Mouse (Mus musculus) gastrocnemius, adult 8-10 months (tissue): Measurements from ENCODE around the gene Ddb2. TPM values are rescaled to one million over a fixed set of nuclear protein-coding genes. Genes with fewer than 3 reads are reported as not detected.

ENCODE experiments used
- DNase-seq, 2 experiments: peaks; one replicate each; pipeline ENCODE4 v3.0.0; 2022; ENCODE audit warnings: low spot score in 2 of 2
- total RNA-seq, 4 experiments: library from RNA; stranded (reverse); gene quantifications; 2 replicates each; pipeline ENCODE4 v1.2.4; 2022

Gene Ddb2
- total RNA-seq, 4 experiments from 2014 or later, result 1.2 to 3.5 (median 2.0) TPM

DNA sequence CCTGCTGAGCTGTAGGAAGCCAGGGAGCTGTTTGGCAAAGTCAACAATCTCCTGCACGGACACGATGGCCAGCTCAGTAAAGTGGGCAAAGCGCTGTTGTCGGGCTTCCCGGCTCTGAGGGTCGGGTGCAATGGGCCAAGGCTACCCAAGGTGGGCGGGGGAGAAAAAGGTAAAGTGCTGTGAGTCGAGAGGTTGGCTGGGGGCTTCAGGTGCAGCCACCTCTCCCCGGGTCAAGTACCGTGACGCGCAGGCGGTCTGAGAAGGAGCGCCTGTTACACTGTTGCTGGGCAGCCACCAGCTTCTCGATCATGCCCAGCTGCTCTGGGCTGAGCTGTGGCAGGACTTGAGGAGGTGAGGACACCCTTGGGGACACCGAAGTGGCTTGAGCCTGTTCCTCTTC is 46.3 kb downstream of the Ddb2 start:
- no peak for DNase-seq

DNA sequence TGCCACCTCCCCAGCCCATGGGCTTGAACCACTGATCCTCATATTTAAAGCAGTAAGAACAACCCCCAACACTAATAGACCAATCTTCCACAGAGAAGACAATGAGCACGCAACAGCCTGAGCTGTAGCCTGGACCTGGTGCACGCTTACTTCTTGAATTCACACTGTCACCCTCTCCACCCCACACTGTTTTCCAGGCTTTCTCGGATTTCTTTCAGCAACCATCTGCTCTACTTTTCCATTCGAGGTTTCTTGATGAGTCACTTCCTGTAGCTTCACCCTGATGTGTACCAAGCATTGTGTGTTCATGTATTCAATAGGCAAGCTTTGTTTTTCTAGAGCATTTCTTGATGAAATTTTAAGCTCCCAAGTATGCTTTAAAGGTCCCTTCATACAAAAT is 49.4 kb downstream of the Ddb2 start:
- no peak for DNase-seq

DNA sequence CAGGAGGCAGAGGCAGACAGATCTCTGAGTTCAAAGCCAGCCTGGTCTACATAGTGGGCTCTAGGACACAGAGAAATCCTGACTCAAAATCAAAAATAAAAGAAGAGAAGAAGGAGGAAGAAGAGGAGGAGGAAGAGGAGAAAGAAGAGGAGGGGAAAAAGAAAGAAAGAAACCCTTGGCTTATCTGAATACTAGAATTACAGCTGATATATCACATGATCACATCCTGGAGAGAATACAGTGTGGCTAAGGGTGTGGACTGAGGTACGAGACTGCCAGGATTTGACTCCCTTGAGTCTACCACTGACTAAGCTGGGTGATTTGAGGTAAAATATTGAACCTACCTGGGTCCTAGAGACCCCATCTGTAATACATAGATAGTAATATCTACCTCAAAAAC is 50.6 kb downstream of the Ddb2 start:
- no peak for DNase-seq

DNA sequence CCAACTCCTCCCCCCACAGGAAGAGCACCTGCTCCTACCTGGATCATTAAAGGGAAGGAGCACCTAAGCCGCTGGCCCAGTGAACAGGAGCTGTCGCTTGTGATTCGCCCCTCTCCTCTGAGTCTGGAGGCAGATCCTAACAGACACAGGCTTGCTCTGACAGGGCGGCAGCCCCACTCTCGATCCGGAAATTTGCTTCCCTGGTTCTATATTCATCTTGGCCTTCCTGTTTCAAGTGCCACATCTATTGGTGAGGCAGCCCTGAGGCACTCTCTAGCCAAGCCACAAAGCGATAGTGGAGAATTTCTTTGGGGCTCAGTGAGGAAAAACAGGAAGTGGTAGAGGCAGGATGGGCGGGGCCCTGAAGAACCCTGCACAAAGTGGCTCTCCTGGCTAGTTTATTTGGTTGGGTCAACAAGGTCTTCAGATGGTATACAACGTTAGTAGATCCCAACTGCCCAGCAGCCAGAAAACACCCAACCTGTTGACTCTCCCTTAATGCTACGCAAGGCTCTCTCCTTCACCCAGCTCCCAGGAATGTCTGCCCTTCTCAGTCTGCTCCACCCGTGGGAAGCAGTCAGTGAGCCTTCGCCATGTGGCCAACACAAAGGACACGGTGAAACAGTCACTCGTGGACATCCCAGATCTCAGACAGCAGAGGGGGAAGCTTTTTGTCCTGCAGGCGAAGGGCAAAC is 52.9 kb downstream of the Ddb2 start, which contains the start of gene Madd:
TSS of gene Madd (minus strand) at position 127 of the 695 bp plus-strand sequence.
- no peak for DNase-seq

DNA sequence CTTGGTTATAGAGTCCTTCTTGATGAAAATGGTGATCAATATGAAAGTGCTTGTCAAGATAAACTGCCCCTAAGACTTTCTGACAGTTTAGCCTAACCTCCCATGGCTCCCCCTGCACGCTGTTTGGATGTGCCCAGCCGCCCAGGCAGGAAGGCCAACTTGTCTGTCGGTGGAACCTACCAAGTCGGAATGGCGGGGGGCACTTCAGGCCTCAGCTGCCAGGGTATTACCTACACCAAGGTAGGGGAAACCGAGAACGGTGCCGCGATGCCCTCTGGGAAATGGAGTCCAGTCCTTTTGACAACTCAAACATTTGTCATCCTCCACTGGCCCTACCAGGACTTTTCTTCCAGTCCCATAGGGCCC is 53.7 kb downstream of the Ddb2 start:
- DNase-seq, result peak; percentile 79 to 81

DNA sequence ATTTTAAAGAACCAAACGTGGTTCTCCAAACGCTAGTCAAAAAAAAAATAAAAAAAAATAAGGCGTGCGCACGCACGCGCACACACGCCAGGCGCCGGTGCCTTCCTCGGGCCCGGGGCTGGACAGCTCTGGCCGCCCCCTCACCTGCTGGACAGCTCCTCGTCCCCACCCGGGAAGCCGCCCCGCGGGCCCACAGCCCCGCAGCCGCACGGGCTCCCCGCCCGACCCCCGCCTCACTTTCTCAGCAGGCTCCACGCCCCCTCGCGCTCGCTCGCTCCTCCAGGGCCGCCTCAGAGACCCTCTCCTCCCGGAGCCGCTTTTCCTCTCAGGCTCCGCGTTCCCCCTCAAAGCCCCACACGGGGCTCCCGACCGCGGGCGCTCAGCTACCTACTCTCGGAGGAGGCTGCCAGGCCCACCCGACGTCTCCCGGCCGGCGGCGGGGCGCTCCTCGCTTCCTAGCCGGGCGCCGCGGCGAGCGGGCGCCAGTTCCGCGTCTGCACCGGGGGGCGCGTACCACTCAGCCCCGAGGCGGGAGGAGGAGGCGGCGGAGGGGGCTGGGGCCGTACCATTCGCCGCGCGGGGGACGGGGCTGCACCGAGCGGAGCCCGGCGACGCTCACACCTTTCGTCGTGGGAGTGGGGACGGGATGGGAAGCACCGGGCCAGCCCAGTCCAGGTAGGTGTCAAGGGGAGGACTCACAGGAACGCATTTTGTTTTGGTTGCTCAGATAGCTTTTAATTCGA is 54.2 kb downstream of the Ddb2 start:
- DNase-seq, result peak in 1 of 2 experiments; percentile 22

DNA sequence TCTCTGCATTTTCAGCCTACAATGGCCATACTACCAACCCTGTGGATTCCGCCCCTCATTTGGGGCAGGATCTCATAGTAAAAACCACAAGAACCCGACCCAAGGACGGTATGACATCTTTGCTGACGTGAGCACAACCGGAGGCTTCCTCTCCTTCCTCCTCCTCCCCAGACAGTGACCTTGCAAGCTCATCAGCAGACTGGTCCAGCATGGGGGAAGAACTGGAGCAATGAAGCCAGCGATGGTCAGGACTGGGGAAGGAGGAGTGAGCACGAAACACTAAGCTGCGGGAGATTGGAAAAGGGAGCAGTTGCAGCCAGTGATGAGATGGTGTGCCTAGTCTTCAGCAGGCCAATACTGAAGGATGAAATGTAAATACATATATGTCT is 54.8 kb downstream of the Ddb2 start:
- no peak for DNase-seq

DNA sequence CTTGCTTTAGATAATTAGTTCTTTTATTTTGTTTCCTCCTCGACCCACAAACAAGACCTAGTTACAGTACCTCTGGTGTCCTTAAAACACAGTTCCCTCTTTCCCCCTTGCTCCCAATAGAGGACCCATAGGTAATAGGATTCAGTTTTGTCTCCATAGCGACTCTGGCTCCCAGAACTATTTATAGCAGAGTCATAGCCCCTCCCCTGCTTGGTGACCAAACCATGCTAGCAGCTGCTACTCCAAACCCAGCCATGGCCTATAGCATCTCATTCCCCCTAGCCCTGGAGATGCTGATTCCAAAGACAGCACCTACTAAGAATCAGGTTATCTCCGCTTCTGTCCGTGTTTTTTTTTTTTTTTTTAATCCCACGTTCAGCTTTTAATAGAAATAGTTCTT is 56.1 kb downstream of the Ddb2 start:
- no peak for DNase-seq

DNA sequence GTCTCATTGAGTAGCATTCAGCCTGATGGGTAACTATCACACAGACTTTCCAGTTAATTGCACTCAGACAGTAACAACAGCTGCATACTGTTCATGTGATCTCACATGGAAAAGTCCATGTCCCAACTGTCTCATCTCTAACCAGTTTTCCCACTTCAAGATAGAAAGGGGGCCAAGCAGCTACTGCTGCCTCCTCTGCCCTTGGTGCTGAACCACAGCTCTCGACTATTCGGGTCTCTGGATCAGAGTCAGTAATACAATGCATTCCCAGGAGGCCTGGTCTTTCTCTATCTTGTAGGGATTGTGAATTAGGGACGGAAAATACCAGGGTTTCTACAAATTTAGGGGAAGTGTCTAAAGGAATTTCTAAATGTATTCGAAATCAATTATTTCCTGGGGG is 57.0 kb downstream of the Ddb2 start:
- DNase-seq, result no peak

DNA sequence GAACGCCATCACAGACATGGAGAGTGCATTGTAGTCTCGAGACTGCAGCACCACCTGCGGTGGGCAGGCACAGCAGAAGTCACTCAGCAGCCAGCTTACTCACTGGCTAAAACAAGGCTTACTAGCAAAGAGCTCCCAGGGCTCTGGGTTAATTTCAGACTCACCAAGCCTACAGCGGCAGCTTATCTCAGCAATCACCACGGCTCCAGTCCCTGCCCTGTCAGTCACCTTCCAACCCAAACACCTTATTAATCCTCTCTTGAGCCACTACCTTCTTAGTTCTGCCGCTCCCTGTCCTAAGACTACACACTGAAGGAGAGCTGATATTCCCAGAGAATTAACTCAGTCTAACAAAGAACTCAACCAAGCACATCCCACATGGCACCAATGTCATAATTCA is 60.5 kb downstream of the Ddb2 start:
- DNase-seq, result no peak

DNA sequence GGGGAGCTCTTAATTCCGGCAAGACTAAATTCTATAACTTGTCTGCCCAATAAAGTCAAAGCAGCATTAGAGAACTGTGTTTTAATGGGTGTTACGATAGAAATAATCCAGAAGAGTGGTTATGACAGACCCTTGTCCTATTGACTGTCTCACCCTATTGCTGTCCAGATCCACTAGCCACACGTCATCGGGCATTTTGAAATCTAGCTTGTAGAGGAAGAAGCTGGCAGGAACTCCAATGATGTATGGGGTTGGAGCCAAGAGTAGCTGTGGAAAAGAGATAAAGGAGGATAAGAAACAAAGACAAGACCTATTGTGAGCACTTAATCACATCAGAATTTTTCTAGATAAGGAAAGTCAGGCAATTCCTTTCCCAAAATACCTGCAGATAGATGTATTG is 61.3 kb downstream of the Ddb2 start:
- DNase-seq, result no peak

DNA sequence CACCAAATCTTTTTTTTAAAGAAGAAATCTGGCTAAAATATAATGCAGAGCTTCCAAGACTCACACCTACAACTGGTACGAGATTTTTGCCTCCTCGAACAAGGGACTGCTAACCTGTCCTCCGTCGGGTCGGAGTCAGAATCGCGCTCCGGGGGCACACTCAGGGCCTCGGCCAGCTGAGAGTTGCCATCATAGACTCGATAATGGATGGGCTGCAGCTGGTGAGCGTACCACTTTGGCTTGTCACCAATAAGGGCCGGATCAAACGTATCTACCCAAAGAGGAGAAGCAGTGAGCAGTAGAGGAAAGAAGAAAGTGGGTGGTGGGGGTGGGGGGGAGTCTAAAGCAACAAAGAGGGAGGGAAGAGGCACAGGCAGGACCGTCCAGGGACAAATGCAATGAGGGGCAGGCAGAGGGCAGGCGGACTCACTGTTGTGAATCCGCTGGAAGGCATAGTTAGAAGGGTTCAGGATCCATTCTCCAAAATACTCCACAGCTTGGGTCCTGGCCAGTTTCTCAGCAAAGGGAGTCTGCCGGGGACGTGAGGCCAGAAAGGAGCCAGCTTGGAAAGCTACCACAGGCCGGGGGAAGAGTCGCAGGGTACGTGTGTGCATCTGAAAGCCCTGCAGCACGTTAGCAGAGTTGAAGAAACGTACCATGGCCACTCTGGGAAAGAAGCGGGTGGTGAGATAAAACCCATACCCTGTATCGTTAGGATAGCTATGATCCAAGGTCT is 67.0 kb downstream of the Ddb2 start:
- no peak for DNase-seq

DNA sequence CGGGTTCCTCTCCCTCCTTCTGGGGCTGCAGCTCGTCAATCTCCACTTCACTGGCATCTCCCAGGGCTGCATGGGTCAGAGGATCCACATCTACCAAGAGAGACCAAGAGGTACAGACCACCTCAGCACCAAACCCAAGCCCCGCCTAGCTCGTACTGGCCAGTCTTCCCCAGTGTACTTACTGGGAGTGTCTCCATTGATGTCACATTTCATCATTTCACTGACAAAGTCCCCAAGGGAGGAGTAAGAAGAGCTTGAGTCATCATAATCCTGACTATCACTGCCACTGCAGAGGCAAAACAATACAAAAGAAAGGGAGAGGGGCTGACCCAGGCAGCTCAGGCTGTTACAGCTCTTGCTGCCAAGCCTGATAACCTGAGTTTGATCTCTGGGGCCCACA is 69.2 kb downstream of the Ddb2 start:
- DNase-seq, result no peak

DNA sequence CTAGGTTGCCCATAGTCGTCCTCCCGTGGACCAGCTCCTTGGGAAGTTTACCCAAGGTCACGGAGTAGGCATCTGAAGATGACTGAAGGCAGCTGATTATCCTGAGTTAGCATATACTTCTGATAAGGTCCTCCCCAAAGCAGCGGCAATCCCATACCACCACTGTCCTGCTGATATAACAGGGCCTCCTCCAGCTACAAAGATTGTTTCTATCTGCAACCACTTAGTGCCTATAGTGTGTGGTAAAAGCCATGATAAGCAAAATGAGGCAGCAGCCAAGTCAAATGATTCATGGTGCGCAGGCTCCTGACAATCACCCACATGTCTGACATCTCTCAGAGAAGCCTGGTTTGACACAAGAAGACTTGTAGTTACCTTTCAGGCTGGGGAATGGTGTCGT is 71.8 kb downstream of the Ddb2 start:
- DNase-seq, result no peak

DNA sequence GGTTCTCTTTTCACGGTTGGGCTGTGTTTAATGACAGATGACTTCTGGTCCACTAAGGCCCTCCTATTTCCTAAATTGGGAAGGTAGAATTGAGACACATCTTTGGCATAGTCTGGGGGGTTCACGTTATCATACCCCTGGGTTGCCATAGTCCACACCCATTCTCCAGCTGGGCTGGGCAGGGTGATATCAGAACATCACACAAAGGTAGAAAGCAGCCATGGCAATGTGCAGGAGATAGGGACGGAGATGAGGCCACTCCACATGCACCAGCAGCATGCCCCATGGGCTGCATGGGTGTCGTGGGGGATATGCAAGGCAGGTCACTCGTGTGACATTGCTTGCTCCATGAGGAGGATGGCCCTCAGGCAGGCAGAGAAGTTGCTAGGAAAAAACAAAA is 73.2 kb downstream of the Ddb2 start:
- DNase-seq, result no peak

DNA sequence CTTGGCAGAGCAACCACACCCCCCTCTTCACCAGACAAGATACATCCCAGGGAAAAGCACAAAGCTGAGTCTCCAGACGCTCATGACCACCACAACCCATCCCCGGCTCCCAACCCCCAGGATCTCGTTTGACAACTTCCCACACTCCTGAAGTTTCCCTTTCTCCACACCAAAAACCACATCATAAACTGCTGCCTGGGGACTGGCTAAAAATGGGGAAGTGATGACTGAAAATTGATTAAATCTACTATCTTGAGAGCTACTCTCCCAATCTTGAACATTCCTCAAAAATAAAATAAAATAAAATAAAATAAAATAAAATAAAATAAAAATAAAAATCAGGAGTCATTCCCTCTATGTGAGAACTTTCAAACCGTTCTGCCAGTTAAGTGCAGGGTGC is 73.8 kb downstream of the Ddb2 start:
- no peak for DNase-seq

Other genes with a start within 250 kb of the Ddb2 start
- 10 to 100 TPM; 28.6 to 33.9 (median 30.9) TPM for gene Rapsn, start 201.4 kb downstream of the Ddb2 start, total RNA-seq
- gene Psmc3, start 183.0 kb downstream of the Ddb2 start, total RNA-seq, result 100 to 1,000 TPM; 199 to 280 (median 234) TPM
- 10 to 100 TPM; 19.9 to 21.4 (median 20.9) TPM for gene Slc39a13, start 166.6 kb downstream of the Ddb2 start, total RNA-seq
- under 1 TPM in 3 of 4 experiments, not detected in 1; 0.40 to 0.56 (median 0.44) TPM for gene Spi1, start 154.6 kb downstream of the Ddb2 start, total RNA-seq
- under 1 TPM; 0.29 to 0.36 (median 0.31) TPM for gene Mybpc3, start 118.8 kb downstream of the Ddb2 start, total RNA-seq
- gene Madd, start 53.1 kb downstream of the Ddb2 start, total RNA-seq, result 1 to 10 TPM; 1.5 to 3.4 (median 2.2) TPM
- 10 to 100 TPM; 20.7 to 31.4 (median 24.5) TPM for gene Nr1h3, start 34.1 kb downstream of the Ddb2 start, total RNA-seq
- 10 to 100 TPM; 10.2 to 11.1 (median 10.5) TPM for gene Acp2, start 34.1 kb downstream of the Ddb2 start, total RNA-seq
- 100 to 1,000 TPM; 324 to 413 (median 369) TPM for gene Pacsin3, start 19.0 kb upstream of the Ddb2 start, total RNA-seq
- 100 to 1,000 TPM; 170 to 194 (median 181) TPM for gene Arfgap2, start 28.0 kb upstream of the Ddb2 start, total RNA-seq
- gene 1110051M20Rik, start 207.7 kb upstream of the Ddb2 start, total RNA-seq, result 10 to 100 TPM; 15.2 to 21.6 (median 18.8) TPM
- 1 to 10 TPM; 6.9 to 9.4 (median 9.2) TPM for gene Lrp4, start 220.5 kb upstream of the Ddb2 start, total RNA-seq